ENCODE assay signal across 10 mouse cellular contexts in genomic region chr6:6463807-6464470, GRCm38 (mm10).
DNase-seq lines count a peak whose midpoint lies in the region; ATAC-seq and TF ChIP-seq lines count a peak whose summit lies in the region.
"Had no signal": no experiment of that assay in that cellular context is flagged by ENCODE, and none has a peak within 500 bp of the region (broad histone marks: within the 10 kb centered on the region; RNA-seq: fewer than 3 reads in every experiment).

No protein-coding gene starts in this region.

- ATAC-seq in forebrain, embryonic 12.5 days (ENCODE audit: low FRiP score): peak; percentile 68
- no peak for ATAC-seq in intestine, postnatal 0 days
- ATAC-seq in neural tube, embryonic 12.5 days (ENCODE audit: low FRiP score, low read depth): peak; percentile 89

- no peaks in the 10 kb centered on the region for H3K9me3 ChIP-seq in forebrain, embryonic 12.5 days
- H3K9me3 ChIP-seq in intestine, postnatal 0 days (ENCODE audit: control insufficient read depth): no peaks in the 10 kb centered on the region
- H3K9me3 ChIP-seq in neural tube, embryonic 12.5 days: no peaks in the 10 kb centered on the region

- 0 out of 2 replicates have a peak overlapping the region, but pooled peaks have one; percentile 9 for H3K27ac ChIP-seq in forebrain, embryonic 12.5 days
- H3K27ac ChIP-seq in intestine, postnatal 0 days (ENCODE audit: low read depth, low read length): no peak overlapping the region
- no peak overlapping the region for H3K27ac ChIP-seq in neural tube, embryonic 12.5 days

- DNase-seq in kidney, adult 8-10 months: peak; percentile 3 to 28
- no peak for DNase-seq in kidney, adult 18-20 months
- no peak for DNase-seq in gastrocnemius, adult 8-10 months (ENCODE audit: low spot score in 2 of 2)
- DNase-seq in gastrocnemius, postnatal 10 days: no peak
- DNase-seq in adrenal gland, postnatal 10 days: no peak
- DNase-seq: cerebellum, adult 11 months; left cerebral cortex, postnatal 4 days had no signal

- H3K4me3 ChIP-seq in forebrain, embryonic 12.5 days (replicated peaks): no peak overlapping the region
- no peak overlapping the region for H3K4me3 ChIP-seq in intestine, postnatal 0 days (ENCODE audit: low read depth, low read length)
- H3K4me3 ChIP-seq in neural tube, embryonic 12.5 days: no peak overlapping the region

- H3K4me1 ChIP-seq in forebrain, embryonic 12.5 days: peaks cover 37% of the 10 kb centered on the region
- no peaks in the 10 kb centered on the region for H3K4me1 ChIP-seq in intestine, postnatal 0 days (replicated peaks; ENCODE audit: control insufficient read depth, insufficient read depth, low read length)
- peaks cover 19% of the 10 kb centered on the region for H3K4me1 ChIP-seq in neural tube, embryonic 12.5 days

- peak; percentile 38 for TF ChIP-seq CTCF in intestine, postnatal 0 days (IDR thresholded peaks at IDR 0.05; ENCODE audit: low read depth)

- no peak overlapping the region for H3K9ac ChIP-seq in forebrain, embryonic 12.5 days
- H3K9ac ChIP-seq in intestine, postnatal 0 days (ENCODE audit: low read depth, low read length): no peak overlapping the region
- H3K9ac ChIP-seq in neural tube, embryonic 12.5 days: no peak overlapping the region

- H3K4me2 ChIP-seq in forebrain, embryonic 12.5 days: no peak overlapping the region
- H3K4me2 ChIP-seq in intestine, postnatal 0 days (replicated peaks; ENCODE audit: low read depth): no peak overlapping the region
- 0 out of 2 replicates have a peak overlapping the region, but pooled peaks have one; percentile 16 for H3K4me2 ChIP-seq in neural tube, embryonic 12.5 days (replicated peaks)

- no peaks in the 10 kb centered on the region for H3K27me3 ChIP-seq in forebrain, embryonic 12.5 days
- no peaks in the 10 kb centered on the region for H3K27me3 ChIP-seq in intestine, postnatal 0 days (replicated peaks; ENCODE audit: control insufficient read depth, insufficient read depth, low read length)
- H3K27me3 ChIP-seq in neural tube, embryonic 12.5 days (replicated peaks): no peaks in the 10 kb centered on the region

- 13% methylated on average over 7 of the region's 7 CpGs for WGBS in forebrain, embryonic 12.5 days
- WGBS in intestine, postnatal 0 days: 22% methylated on average over 7 of the region's 7 CpGs
- WGBS in neural tube, embryonic 12.5 days: 12% methylated on average over 7 of the region's 7 CpGs

- H3K36me3 ChIP-seq in forebrain, embryonic 12.5 days (replicated peaks): no peaks in the 10 kb centered on the region
- H3K36me3 ChIP-seq in intestine, postnatal 0 days (ENCODE audit: control insufficient read depth, insufficient read depth): no peaks in the 10 kb centered on the region
- H3K36me3 ChIP-seq in neural tube, embryonic 12.5 days: no peaks in the 10 kb centered on the region

Comparison
In these comparisons a context has a peak if more than half of its experiments do, and no peak if none do; other contexts are left out.
1. DNase-seq: peak in kidney, adult 8-10 months (2 of 2); none in kidney, adult 18-20 months (single experiment), gastrocnemius, adult 8-10 months (0 of 2), gastrocnemius, postnatal 10 days (single experiment) and adrenal gland, postnatal 10 days (single experiment).